Mouse (Mus musculus) ovary, postnatal 14 days (tissue): Measurements from ENCODE around the gene Olfr315.
"Not testable (repeated sequence)": the region's sequence is repeated elsewhere in the genome, so short reads cannot be mapped to it uniquely, and the experiment has no call there.

Experiments
- DNase-seq: peaks from one replicate; pipeline ENCODE4 v3.0.0; 2022; ENCODE audit warnings: low spot score

The Olfr315 gene

GRCm38 (mm10) chr11:58772888-58773287, at the start of gene Olfr315:
Olfr315 (plus strand) TSS chr11:58773188.
- DNase-seq: no peak

- DNase-seq: no peak
Observed at GRCm38 (mm10) chr11:58723914-58724313, 49.1 kb upstream of the Olfr315 start, which contains the start of gene Olfr318. Olfr318 (minus strand) TSS chr11:58724014.

GRCm38 (mm10) chr11:58727896-58728650, 44.9 kb upstream of the Olfr315 start:
- not testable (repeated sequence) for DNase-seq

- no peak for DNase-seq
Observed at GRCm38 (mm10) chr11:58733372-58733771, 39.6 kb upstream of the Olfr315 start.

GRCm38 (mm10) chr11:58738792-58739262, 34.2 kb upstream of the Olfr315 start, which contains the start of gene Olfr317:
Olfr317 (minus strand) TSS chr11:58739212.
- DNase-seq: no peak

- DNase-seq: not testable (repeated sequence)
Observed at GRCm38 (mm10) chr11:58751096-58751495, 21.9 kb upstream of the Olfr315 start.

- DNase-seq: no peak
Observed at GRCm38 (mm10) chr11:58752434-58752833, 20.6 kb upstream of the Olfr315 start, which contains the start of gene Olfr316. Olfr316 (plus strand) TSS chr11:58752734.

- DNase-seq: no peak
Observed at GRCm38 (mm10) chr11:58782480-58783089, 9.6 kb downstream of the Olfr315 start, which contains the start of gene Olfr314. Olfr314 (plus strand) TSS chr11:58782952.

- DNase-seq: no peak
Observed at GRCm38 (mm10) chr11:58784182-58784581, 11.2 kb downstream of the Olfr315 start.

GRCm38 (mm10) chr11:58787651-58788050, 14.7 kb downstream of the Olfr315 start:
- DNase-seq: no peak

- DNase-seq: no peak
Observed at GRCm38 (mm10) chr11:58788346-58788745, 15.4 kb downstream of the Olfr315 start.

- DNase-seq: no peak
Observed at GRCm38 (mm10) chr11:58789532-58789931, 16.5 kb downstream of the Olfr315 start.

GRCm38 (mm10) chr11:58790053-58790452, 17.1 kb downstream of the Olfr315 start:
- DNase-seq: no peak

- no peak for DNase-seq
Observed at GRCm38 (mm10) chr11:58790646-58791045, 17.7 kb downstream of the Olfr315 start.

- DNase-seq: no peak
Observed at GRCm38 (mm10) chr11:58795856-58796255, 22.9 kb downstream of the Olfr315 start.

GRCm38 (mm10) chr11:58796850-58797249, 23.9 kb downstream of the Olfr315 start:
- no peak for DNase-seq

- no peak for DNase-seq
Observed at GRCm38 (mm10) chr11:58799747-58800146, 26.8 kb downstream of the Olfr315 start.

- peak; percentile 2 for DNase-seq
Observed at GRCm38 (mm10) chr11:58801558-58802228, 28.7 kb downstream of the Olfr315 start, which contains the start of gene Fam183b. Fam183b (minus strand) TSS chr11:58801960.

- no peak for DNase-seq
Observed at GRCm38 (mm10) chr11:58803871-58804270, 30.9 kb downstream of the Olfr315 start.

GRCm38 (mm10) chr11:58804393-58804792, 31.4 kb downstream of the Olfr315 start:
- no peak for DNase-seq

GRCm38 (mm10) chr11:58812001-58812400, 39.0 kb downstream of the Olfr315 start:
- no peak for DNase-seq

- DNase-seq: not testable (repeated sequence)
Observed at GRCm38 (mm10) chr11:58814700-58815099, 41.7 kb downstream of the Olfr315 start, which contains the start of gene Olfr313. Olfr313 (plus strand) TSS chr11:58815000.
